Mouse (Mus musculus): ENCODE measurements around the gene Cntln.

DNA sequence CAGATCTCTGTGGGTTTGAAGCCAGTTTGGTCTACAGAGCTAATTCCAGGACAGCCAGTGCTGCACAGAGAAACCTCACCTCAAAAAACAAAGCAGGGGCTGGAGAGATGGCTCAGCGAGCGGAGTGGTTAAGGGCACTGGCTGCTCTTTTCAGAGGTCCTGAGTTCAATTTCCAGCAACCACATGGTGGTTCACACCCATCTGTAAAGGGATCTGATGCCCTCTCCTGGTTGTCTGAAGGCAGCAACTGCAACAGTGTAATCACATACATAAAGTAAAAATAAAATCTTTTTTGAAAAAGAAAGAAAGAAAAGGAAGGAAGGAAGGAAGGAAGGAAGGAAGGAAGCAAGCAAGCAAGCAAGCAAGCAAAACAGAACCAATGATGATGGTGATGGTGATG lies 26.5 kb upstream of the Cntln start:
- no peak for TF ChIP-seq POLR2A (IDR thresholded peaks at IDR 0.05; ENCODE audit: low read depth, low read length)
- no peak for TF ChIP-seq CTCF (conservative IDR thresholded peaks at IDR 0.05; ENCODE audit: insufficient read depth, insufficient read length, low read depth, low read length)
